Mouse (Mus musculus) cerebellum, adult 2 months (tissue): ENCODE results near the gene Ctcf.

Experiments
- CTCF ChIP-seq: fragments of 200-500 bp; IDR thresholded peaks from 2 replicates; pipeline ENCODE4 v1.5.1; 2011; ENCODE audit warnings: low read depth, mild to moderate bottlenecking, control low read depth, low read length, moderate library complexity, borderline replicate concordance; ENCODE audit not compliant: insufficient read depth
- POLR2A ChIP-seq: fragments of 200-500 bp; IDR thresholded peaks from 2 replicates; pipeline ENCODE4 v1.6.1; 2011; ENCODE audit warnings: low read length, control low read depth, borderline replicate concordance; ENCODE audit not compliant: insufficient read depth

DNA sequence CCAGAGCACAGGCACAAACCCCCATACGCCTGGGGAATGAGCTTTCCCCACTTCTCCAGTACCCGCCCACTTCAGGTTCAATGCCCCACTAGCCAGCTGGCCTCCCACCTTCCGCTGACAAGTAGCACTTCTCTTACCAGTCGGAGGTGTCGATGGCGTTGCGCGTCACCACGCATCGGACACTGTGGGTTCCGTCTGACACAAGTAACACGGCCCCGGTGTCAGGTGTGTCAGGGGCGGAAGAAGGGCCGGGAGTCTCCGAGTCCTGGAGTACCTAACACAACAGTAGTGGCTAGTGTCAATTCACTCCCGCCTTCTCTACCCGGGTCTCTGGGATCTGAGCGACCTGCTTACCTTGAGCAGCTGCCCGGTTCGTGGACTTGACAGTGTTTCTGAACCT lies 64.2 kb downstream of the Ctcf start:
- TF ChIP-seq CTCF (no peak), POLR2A (no peak)
